Mouse (Mus musculus): ENCODE measurements around the gene Chrna9.
A peak's percentile ranks its signal among the peaks of the same experiment; 100 is the strongest.
"Not testable (repeated sequence)": the region's sequence is repeated elsewhere in the genome, so short reads cannot be mapped to it uniquely, and the experiment has no call there.

Gene Chrna9

DNA sequence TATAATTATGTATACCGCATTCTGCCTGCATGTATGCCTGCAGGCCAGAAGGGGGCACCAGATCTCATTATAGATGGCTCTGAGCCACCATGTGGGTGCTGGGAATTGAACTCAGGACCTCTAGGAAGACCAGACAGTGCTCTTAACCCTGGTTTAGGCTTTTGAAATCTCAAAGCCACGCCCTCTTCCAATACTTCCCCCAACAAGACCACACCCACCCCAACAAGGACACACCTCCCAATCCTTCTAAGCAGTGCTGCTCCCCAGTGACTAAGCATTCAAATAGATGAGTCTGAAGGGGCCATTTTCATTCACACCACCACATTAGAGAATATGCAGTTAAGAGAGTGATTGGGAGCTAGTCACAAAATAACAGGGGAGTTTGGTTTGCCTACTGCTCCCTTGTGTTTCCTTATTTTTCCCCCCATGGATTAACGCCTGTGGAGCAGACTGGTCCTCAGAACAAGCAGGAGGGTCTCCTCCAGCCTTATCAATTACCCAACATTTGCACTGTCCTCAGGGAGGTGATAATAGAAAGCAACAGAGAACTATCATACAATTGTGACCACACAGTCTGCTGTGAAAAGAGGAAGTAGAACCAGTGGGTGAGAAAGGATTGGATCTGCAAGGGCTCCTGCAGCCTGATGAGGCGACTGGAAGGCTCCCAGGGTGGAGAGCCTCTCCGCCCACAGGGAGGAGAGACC, 25.3 kb downstream of the Chrna9 start:
- DNase-seq: no peak

DNA sequence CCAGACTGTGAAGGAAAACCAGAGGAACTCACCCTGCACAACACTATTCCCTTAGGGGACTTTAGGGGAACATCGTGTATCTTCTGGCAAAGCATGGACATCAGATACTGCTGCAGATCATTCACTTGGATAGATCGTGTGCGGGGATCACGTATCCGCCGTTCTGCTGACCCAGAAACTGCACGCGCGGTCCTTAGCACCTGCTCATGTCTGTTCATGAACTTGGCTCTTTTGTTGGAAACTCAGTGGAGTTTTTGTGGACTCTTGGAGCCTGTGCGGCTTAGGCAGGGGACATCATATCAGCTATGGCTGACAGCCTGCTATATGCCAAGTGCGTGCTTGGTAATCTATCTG, 25.9 kb downstream of the Chrna9 start:
- DNase-seq: no peak

DNA sequence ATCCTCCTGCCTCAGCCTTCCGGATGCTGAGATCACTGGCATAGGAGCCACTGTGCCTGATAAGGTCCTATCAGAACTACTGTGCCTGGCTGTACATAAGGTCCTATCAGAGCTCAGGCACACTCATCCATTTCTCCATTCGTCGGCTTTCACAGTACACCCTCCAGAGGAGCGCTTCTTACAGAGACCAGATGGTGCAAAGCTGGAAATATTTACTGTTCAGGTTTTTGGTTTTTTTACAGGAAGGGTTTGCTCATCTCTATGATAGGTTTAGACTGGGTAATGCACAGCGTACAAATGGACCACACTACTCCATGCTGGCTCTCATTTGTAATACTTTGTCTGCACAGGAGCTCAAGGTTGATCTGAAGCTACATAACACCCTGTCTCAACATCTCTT, 28.6 kb downstream of the Chrna9 start:
- DNase-seq: no peak

DNA sequence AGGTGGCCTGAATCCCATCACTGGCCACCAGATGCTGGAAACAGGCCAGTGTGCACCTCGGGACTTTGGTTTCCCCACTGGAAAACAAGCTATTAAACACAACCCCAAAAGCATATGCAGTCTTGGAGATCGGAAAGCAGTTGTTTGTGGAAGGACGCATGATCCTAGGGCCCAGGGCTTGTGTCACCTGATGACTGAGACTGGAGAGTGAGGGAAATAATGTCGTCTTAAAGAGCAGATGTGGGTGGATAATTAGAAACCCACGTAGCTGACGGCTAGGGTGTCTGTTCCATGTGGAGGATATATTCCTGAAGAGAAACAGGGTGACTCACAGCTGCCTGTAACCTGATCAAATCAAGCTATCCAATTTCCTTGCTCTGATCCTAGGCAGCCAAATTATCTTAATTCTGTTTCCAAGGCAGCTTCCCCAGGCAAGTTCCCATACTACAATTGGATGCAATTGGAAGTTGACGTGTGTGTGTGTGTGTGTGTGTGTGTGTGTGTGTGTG, 31.1 kb downstream of the Chrna9 start:
- no peak for DNase-seq

- no peak for DNase-seq
Observed at GRCm38 (mm10) chr5:65967091-65967490, 32.4 kb downstream of the Chrna9 start.

DNA sequence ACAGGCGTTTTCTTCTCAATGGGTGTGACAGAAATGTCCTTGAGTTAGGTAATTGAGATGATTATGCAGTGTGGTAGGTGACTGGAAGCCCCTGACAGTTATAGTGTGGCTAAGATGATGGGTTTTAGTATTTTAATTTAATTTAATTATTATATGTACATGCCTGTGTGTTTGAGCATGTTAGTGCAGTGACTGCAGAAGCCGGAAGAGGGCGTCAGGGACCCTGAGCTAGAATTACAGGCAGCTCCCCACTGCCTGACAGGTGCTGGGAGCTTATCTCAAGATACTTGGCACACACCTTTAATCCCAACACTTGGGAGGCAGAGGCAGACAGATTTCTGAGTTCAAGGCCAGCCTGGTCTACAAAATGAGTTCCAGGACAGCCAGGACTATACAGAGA, 33.3 kb downstream of the Chrna9 start:
- no peak for DNase-seq

GRCm38 (mm10) chr5:65973189-65973588, 38.5 kb downstream of the Chrna9 start:
- DNase-seq: no peak

DNA sequence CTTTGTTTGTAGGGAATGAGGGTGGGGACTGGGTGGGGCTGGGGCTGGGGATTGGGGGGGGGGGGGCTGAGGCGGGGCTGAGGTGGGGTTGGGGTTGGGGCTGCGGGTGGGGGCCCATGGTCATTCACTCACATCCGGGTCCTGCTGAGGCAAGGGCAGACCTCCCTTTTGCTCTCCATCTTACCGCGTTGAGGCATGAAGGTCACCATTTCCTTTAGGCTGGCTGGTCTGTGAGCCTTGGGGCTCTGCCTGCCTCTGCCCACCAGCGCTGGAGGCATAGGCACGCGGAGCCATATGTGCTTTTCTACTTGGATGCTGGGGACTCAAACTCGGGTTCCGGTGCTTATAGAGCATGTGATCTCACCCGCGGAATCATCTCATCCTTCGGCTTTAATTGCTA, 41.0 kb downstream of the Chrna9 start:
- no peak for DNase-seq

DNA sequence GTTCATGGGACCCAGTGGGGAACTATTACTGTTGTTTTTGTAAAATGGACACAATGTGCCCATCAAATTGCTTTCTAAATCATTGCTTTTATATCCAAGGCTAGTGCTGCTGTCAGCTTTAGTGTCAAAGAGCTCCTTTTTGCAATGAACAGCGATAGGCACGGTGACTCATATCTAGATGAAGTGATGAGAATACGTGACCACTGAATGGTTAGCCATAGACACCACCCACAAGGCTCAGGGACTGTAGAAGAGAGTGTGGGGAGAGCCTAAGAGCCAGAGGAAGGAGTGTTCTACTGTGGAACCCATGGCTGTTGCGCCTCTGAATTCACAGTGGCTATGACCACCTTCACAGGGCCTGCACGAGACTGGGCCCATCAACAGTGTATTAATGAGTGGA, 51.7 kb downstream of the Chrna9 start:
- no peak for DNase-seq

DNA sequence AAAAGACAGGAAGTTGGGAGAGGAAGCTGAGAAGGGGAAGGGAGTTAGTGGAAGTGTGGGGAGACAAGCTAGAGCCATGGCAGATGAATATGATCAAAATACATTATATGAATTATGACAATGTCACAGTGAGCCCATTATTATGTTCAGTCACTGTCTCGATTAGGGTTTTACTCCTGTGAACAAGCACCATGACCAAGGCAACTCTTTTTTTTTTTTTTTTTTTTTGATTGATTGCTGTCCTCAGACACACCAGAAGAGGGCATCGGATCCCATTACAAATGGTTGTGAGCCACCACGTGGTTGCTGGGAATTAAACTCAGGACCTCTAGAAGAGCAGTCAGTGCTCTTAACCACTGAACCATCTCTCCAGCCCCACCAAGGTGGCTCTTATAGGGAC, 52.3 kb downstream of the Chrna9 start:
- DNase-seq: not testable (repeated sequence)

GRCm38 (mm10) chr5:65991191-65991590, 56.5 kb downstream of the Chrna9 start:
- DNase-seq: no peak

DNA sequence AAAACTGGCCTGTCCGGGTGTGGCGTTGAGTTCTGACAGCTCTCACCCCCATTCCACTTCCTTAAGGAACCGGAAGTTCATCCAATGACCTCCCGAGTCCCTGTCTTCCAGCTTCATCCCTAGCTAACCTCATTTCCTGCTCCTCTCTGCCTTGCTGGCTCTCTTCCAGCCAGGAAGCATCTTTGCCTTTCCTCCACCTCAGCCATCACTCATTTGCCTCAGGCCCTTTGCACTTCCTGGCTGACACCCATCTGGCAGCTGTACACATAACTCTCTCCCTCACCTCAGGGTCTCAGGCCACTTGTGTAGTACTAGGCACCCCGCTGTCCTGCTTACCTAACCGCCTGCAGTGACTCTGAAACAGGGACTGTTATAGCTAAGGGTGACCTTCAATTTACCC, 59.9 kb downstream of the Chrna9 start:
- no peak for DNase-seq

DNA sequence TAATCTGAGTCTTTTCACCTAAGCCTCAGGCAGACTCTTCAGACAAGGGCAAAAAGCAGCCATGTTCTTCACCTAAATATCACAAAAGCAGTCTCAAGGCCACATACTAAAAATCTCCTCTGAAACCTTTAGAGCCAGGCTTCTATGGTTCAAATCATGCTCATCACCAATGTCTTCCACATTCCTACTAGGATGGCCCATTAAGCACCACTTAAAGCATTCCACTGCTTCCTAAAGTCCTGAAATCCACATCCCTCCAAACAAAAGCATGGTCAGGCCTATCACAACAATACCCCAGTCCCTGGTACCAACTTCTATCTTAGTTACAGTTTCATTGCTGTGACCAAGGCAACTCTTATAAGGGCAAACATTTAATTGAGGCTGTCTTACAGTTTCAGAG, 63.1 kb downstream of the Chrna9 start:
- no peak for DNase-seq

GRCm38 (mm10) chr5:65999106-65999505, 64.4 kb downstream of the Chrna9 start:
- DNase-seq: no peak

- peak; percentile 5 for DNase-seq
Observed at GRCm38 (mm10) chr5:66000074-66000473, 65.4 kb downstream of the Chrna9 start.

DNA sequence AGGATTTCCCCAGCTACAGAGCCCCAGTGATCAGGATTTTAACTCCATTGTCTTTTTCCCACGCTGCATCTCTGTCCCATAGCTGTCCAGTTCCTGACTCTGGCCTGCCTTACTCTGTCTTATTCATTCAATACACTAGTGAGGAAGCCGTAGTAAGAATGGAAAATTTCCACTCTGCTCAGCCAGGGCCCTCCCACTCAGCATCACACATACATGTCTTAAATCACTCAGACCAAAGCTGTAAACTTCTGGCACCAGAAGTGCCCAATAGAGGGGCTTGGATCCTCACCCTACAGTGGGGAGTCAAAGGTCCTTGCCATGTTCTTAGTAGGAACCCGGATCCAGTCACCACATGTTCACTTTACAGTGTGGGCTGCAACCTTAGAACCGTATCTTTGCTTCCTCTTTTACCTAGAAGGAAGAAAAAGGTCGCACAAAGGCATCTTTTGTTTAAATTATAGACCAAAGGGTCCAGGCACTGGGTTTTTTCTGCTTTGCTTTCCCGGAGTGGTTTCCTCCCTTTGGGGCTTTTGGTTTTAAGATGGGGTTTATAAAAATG, 65.9 kb downstream of the Chrna9 start:
- DNase-seq: no peak

- no peak for DNase-seq
Observed at GRCm38 (mm10) chr5:66001232-66001631, 66.5 kb downstream of the Chrna9 start.

- no peak for DNase-seq
Observed at GRCm38 (mm10) chr5:66004134-66004925, 69.6 kb downstream of the Chrna9 start, which contains the start of gene 9130230L23Rik. 9130230L23Rik (minus strand) TSS chr5:66004285.

GRCm38 (mm10) chr5:66005041-66005678, 70.4 kb downstream of the Chrna9 start:
- no peak for DNase-seq

DNA sequence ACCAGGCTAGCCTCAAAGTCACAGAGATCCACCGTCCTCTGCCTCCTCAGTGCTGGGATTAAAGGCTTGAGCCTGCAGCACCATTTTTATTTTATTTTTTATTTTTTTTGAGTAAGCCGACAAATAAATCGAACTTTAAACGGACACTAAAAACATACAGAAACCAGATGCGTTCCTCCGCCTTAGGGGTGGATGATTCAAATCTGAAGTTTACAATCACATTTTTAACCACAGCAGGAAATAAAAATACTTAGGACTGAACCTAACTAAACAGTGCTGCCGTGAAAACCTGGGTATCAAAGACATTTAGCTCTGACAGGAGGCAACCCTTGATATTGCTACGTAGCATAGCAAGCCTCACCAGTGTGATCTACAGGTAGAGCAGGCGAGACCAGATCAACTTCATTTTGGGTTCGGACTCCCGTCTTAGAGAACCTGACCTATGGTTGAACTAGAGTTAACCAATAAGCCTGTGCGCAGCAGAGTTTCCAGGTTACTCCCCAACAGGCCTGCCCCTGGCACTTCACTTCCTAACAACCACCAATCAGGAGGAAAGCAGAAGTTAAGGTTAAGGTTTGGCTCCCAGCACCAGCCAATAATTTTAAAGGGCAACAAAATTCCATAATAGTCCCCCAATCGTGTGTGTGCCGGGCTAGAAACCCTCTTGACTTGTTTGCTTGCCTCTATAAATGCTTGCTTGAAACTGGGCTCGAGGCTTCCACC, 73.7 kb downstream of the Chrna9 start:
- DNase-seq: no peak

- DNase-seq: no peak
Observed at GRCm38 (mm10) chr5:66013999-66014398, 79.3 kb downstream of the Chrna9 start.

DNA sequence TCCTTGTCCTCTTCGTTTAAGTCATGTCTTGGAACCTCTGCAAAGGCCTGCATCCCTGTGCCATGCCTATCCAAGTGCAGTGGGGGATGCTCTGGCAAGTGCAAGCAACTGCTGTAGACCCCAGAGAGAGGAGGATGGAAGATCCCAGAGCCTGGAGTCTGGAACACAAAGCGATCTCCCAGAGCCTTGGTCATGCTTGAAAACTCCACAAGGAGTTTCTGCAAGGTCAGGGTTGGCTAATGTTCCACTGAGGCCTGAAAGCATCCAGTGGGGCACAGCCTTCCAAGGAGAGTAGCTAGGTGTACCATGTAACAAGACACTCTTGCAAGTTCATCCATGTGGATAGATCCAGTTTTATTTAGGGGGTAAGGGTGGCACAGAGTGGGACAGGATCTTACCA, 79.7 kb downstream of the Chrna9 start:
- no peak for DNase-seq

DNA sequence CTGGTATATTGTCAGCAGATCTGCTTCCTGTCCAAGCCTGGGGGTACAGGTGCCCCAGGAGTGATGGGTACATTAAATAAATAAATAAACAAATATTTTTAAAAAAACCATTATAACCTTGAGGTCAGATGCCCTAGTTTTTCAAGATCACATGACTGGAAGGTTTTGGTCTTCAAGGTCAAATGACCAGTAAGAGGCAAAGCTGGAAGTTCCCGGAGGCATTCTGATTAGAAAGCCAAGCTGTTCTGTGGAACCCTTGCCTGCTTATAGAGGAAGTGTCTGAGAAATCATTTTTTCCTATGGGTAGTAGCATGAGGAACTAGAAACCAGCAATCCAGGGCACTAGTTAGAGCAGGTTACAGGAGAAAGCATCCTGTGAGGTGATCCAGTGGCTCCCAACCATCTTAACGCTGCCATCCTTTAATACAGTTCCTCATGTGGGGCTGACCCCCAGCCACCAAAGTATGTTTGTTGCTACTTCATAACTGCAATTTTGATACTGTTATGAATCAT, 80.8 kb downstream of the Chrna9 start:
- no peak for DNase-seq
